Mouse (Mus musculus) adrenal gland (tissue): ENCODE data around the gene Itgbl1.

ENCODE experiments used
- intact Hi-C: fragments of 180-260 bp; cut with DNase I; formaldehyde crosslinking; loops from one replicate; pipeline ENCODE4 v1.15.1; 2025

Gene Itgbl1

GRCm38 (mm10) chr14:123966531-123966930, 306.8 kb downstream of the Itgbl1 start:
- intact Hi-C loops = no loop called here

- intact Hi-C loops = no loop called here
These were observed 308.2 kb downstream of the Itgbl1 start for GRCm38 (mm10) chr14:123967996-123968395.

DNA sequence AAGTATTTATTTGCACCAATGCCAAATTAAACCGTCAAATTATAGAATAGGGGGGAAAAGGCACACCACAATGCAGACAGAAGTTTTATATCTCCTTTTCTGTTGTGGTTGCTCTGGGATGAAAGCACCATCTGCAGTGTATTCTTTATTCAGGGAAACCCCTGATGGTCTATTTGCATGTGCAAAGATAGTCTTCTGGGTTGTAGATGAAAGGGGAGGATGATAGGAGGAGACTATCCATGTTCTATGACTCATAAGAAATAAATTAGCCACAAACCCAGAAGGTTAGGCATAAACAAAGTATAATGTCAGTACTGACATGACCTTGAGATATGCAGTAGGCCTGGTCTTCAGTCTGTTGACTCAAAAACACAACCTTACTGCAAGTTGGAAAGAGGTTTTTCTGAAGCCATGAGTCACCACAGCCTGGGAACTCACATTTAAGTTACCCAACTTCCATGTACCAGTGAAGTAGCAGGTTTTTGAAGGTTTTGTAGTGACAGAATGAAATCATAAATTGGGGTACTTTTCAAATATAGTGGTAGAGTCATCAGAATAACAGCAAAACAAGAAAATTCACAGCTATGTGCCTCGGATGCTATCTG, 330.9 kb downstream of the Itgbl1 start:
- intact Hi-C loops = no loop called here
